Mouse (Mus musculus) liver, postnatal 0 days (tissue): ENCODE measurements around the gene Arhgef40.

Source experiments
- CTCF ChIP-seq: sonication (generic); IDR thresholded peaks from 2 replicates; pipeline ENCODE4 v1.5.1; 2016; ENCODE audit warnings: antibody characterized with exemption, low read depth
- EP300 ChIP-seq: IDR thresholded peaks from 2 replicates; pipeline ENCODE4 v1.6.1; 2016; ENCODE audit warnings: antibody characterized with exemption, low read depth, mild to moderate bottlenecking

DNA sequence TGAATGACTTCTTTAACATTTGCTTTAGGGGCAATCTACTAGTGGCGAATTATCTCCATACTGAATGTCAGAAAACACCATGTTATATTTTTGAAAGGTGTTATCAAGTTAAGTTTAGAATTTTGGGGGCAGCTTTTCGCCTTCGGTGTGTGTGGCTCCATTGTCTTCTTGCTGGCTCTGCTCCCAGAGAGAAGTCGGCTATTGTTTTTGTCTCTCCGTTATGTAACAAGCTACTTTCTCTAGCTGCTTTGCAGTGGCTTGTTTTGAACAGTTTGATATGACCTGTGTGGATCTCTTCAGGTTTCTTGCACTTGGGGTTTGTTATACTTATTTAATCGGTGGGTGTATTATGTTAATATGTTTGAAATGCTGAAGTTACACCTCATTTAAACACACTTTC, 58.9 kb downstream of the Arhgef40 start:
- TF ChIP-seq CTCF (no peak), EP300 (no peak)
